Mouse (Mus musculus): ENCODE measurements around the gene Selenoh. TPM values are rescaled to one million over a fixed set of nuclear protein-coding genes. Genes with fewer than 3 reads are reported as not detected.
A peak's percentile ranks its signal among the peaks of the same experiment; 100 is the strongest.

The Selenoh gene
- total and polyA plus RNA-seq, 3 experiments: 277 to 473 (median 428) TPM

GRCm38 (mm10) chr2:84662866-84663265, 7.7 kb downstream of the Selenoh start:
- in situ Hi-C loops (cut with MboI; ENCODE audit: low pct_ligation_motif_present, low pct_unique_long_range_greater_than_20kb, low sequenced_read_pairs): loop anchor here (25.0 kb wide), 1 partner anchor 201 kb away; no protein-coding TSS in a partner anchor
- peaks cover 3 to 5% of the 10 kb centered on the region in 2 experiments; a peak in 1 of 4 replicates for H3K4me1 ChIP-seq (ENCODE audit: control insufficient read depth in 1 of 2, insufficient read depth in 2 of 2)
- peak; percentile 69 for DNase-seq (ENCODE audit: extremely low read depth)
- H3K79me2 ChIP-seq (replicated peaks; ENCODE audit: control insufficient read depth, extremely low read depth, insufficient read depth, poor library complexity, severe bottlenecking): no peaks in the 10 kb centered on the region
- H3K4me2 ChIP-seq (ENCODE audit: insufficient read depth, low read depth, poor library complexity, severe bottlenecking): no peak overlapping the region
- H3K27ac ChIP-seq (ENCODE audit: insufficient read depth, low read depth): no peak overlapping the region
- H3K36me3 ChIP-seq (replicated peaks in 1 of 2; ENCODE audit: control insufficient read depth in 1 of 2, insufficient read depth in 1 of 2, low read length in 1 of 2): peaks cover 0 to 4% of the 10 kb centered on the region in 2 experiments
- TF ChIP-seq CTCF (conservative IDR thresholded peaks at IDR 0.05 in 1 of 2, IDR thresholded peaks at IDR 0.05 in 1 of 2; ENCODE audit: low read depth in 2 of 2, low read length in 2 of 2) (peak; percentile 31 to 69; a peak in 3 of 4 replicates), RAD21 (IDR thresholded peaks at IDR 0.05; ENCODE audit: low read depth, low read length) (peak; percentile 71), TBP (conservative IDR thresholded peaks at IDR 0.05; ENCODE audit: low read depth, low read length) (no peak), SMC3 (IDR thresholded peaks at IDR 0.05; ENCODE audit: low read depth, low read length) (peak; percentile 64), MAFK (IDR thresholded peaks at IDR 0.05; ENCODE audit: insufficient replicate concordance, low read length) (no peak), JUND (conservative IDR thresholded peaks at IDR 0.05; ENCODE audit: low read depth, low read length) (no peak), ZC3H11A (IDR thresholded peaks at IDR 0.05; ENCODE audit: low read depth, low read length) (peak; percentile 17; the same call in 1 of the 2 replicates)
- H3K4me3 ChIP-seq (replicated peaks in 1 of 3; ENCODE audit: low read depth in 2 of 3, low read length in 2 of 3, poor library complexity in 1 of 3): no peak overlapping the region
- H3K9me3 ChIP-seq (replicated peaks; ENCODE audit: low read length): peaks cover 2% of the 10 kb centered on the region
- no peak overlapping the region for H3K9ac ChIP-seq (ENCODE audit: insufficient read depth, low read depth)
- dilution Hi-C loops (cut with MboI; ENCODE audit: extremely low pct_ligation_motif_present, extremely low pct_unique_long_range_greater_than_20kb, low sequenced_read_pairs): no loop called here
- no peaks in the 10 kb centered on the region for H3K27me3 ChIP-seq (replicated peaks)

- no peak for TF ChIP-seq RCOR1 (conservative IDR thresholded peaks at IDR 0.05; ENCODE audit: low read depth, low read length)
- no peak for TF ChIP-seq MAZ (IDR thresholded peaks at IDR 0.05; ENCODE audit: low read depth, low read length)
- peak; percentile 36 to 80; a peak in 3 of 4 replicates for TF ChIP-seq CTCF (conservative IDR thresholded peaks at IDR 0.05 in 1 of 2, IDR thresholded peaks at IDR 0.05 in 1 of 2; ENCODE audit: low read depth in 2 of 2, low read length in 2 of 2)
- TF ChIP-seq SMC3 (IDR thresholded peaks at IDR 0.05; ENCODE audit: low read depth, low read length): peak; percentile 83
- peak; percentile 41 for TF ChIP-seq RAD21 (IDR thresholded peaks at IDR 0.05; ENCODE audit: low read depth, low read length)
- no peak for TF ChIP-seq USF2 (conservative IDR thresholded peaks at IDR 0.05; ENCODE audit: low read depth, low read length)
- no peak for TF ChIP-seq CHD1 (IDR thresholded peaks at IDR 0.05; ENCODE audit: low read depth, low read length)
- TF ChIP-seq CHD2 (IDR thresholded peaks at IDR 0.05; ENCODE audit: low read length): no peak
- no peak for TF ChIP-seq POLR2AphosphoS2 (IDR thresholded peaks at IDR 0.05; ENCODE audit: low read depth, low read length)
- no peak for TF ChIP-seq JUN (IDR thresholded peaks at IDR 0.05; ENCODE audit: insufficient read depth, low read depth, low read length)
- no peak for TF ChIP-seq ZC3H11A (IDR thresholded peaks at IDR 0.05; ENCODE audit: low read depth, low read length)
- TF ChIP-seq MAX (IDR thresholded peaks at IDR 0.05; ENCODE audit: low read length): no peak
- no peak for TF ChIP-seq PAX5 (IDR thresholded peaks at IDR 0.05; ENCODE audit: low read length)
- TF ChIP-seq ELF1 (IDR thresholded peaks at IDR 0.05; ENCODE audit: low read depth, low read length): peak; percentile 66; the same call in 1 of the 2 replicates
- TF ChIP-seq ETS1 (conservative IDR thresholded peaks at IDR 0.05; ENCODE audit: low read depth, low read length): no peak
- peak; percentile 55; the same call in 1 of the 2 replicates for TF ChIP-seq IRF4 (IDR thresholded peaks at IDR 0.05; ENCODE audit: low read depth, low read length)
- no peak for TF ChIP-seq MAFK (IDR thresholded peaks at IDR 0.05; ENCODE audit: insufficient replicate concordance, low read length)
- TF ChIP-seq TCF12 (IDR thresholded peaks at IDR 0.05; ENCODE audit: low read depth, low read length): no peak
- TF ChIP-seq JUND (conservative IDR thresholded peaks at IDR 0.05; ENCODE audit: low read depth, low read length): no peak
- no peak for TF ChIP-seq POLR2A (IDR thresholded peaks at IDR 0.05; ENCODE audit: low read depth, low read length)
- H3K79me2 ChIP-seq (replicated peaks; ENCODE audit: control insufficient read depth, extremely low read depth, insufficient read depth, poor library complexity, severe bottlenecking): no peaks in the 10 kb centered on the region
- H3K4me2 ChIP-seq (ENCODE audit: insufficient read depth, low read depth, poor library complexity, severe bottlenecking): no peak overlapping the region
- peak; percentile 74 for DNase-seq (ENCODE audit: extremely low read depth)
- no peak overlapping the region for H3K9ac ChIP-seq (ENCODE audit: insufficient read depth, low read depth)
- peaks cover 3 to 14% of the 10 kb centered on the region in 2 experiments; a peak in 3 of 4 replicates for H3K4me1 ChIP-seq (ENCODE audit: control insufficient read depth in 1 of 2, insufficient read depth in 2 of 2)
- in situ Hi-C loops (cut with MboI; ENCODE audit: low pct_ligation_motif_present, low pct_unique_long_range_greater_than_20kb, low sequenced_read_pairs): loop anchor here (25.0 kb wide), 1 partner anchor 198 kb away; no protein-coding TSS in a partner anchor
- no peaks in the 10 kb centered on the region for H3K36me3 ChIP-seq (replicated peaks in 1 of 2; ENCODE audit: control insufficient read depth in 1 of 2, insufficient read depth in 1 of 2, low read length in 1 of 2)
- H3K27me3 ChIP-seq (replicated peaks): no peaks in the 10 kb centered on the region
- H3K4me3 ChIP-seq (replicated peaks in 1 of 3; ENCODE audit: low read depth in 2 of 3, low read length in 2 of 3, poor library complexity in 1 of 3): no peak overlapping the region
- dilution Hi-C loops (cut with MboI; ENCODE audit: extremely low pct_ligation_motif_present, extremely low pct_unique_long_range_greater_than_20kb, low sequenced_read_pairs): no loop called here
- H3K9me3 ChIP-seq (replicated peaks; ENCODE audit: low read length): peaks cover 2% of the 10 kb centered on the region
- H3K27ac ChIP-seq (ENCODE audit: insufficient read depth, low read depth): no peak overlapping the region
These were observed 10.3 kb downstream of the Selenoh start for GRCm38 (mm10) chr2:84660253-84660652.

Measured in CH12.LX (cell line).